Mouse (Mus musculus): ENCODE results near the gene Sbno2.

GRCm38 (mm10) chr10:80050244-80050643 is 55.1 kb downstream of the Sbno2 start:
- TF ChIP-seq POLR2A (IDR thresholded peaks at IDR 0.05; ENCODE audit: insufficient read length, low read depth) (no peak), E2F4 (IDR thresholded peaks at IDR 0.05; ENCODE audit: insufficient read depth) (no peak)
